Mouse (Mus musculus): Measurements from ENCODE around the gene Tmem229b. TPM values are rescaled to one million over a fixed set of nuclear protein-coding genes. Genes with fewer than 3 reads are reported as not detected.

Tmem229b gene
- polyA plus RNA-seq, 1 experiment from 2014 or later, result 4.7 TPM

DNA sequence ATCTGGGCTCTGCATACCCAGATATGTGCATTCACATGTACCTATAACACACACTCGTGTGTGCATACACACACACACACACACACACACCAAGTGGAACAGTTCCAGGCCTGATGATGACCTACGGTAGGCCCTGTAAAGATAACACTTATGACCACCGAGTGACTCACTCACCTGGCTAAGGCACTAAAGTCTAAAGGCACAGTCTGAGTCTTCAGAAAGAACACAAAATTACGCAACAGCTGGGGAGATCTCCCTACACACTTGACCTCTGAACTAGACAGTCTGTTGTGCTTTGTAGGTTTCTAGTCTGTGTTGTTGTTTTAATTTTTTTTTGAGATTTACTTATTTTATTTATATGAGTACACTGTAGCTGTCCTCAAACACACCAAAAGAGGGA lies 93.0 kb downstream of the Tmem229b start:
- WGBS, result 67% methylated on average over 4 of the region's 4 CpGs
- Histone ChIP-seq H3K4me3 (ENCODE audit: low read depth, low read length) (no peak overlapping the region), H3K4me2 (replicated peaks; ENCODE audit: low read depth) (no peak overlapping the region), H3K27ac (replicated peaks) (no peak overlapping the region), H3K9ac (ENCODE audit: low read length) (no peak overlapping the region), H3K9me3 (ENCODE audit: control insufficient read depth, low read length) (no peaks in the 10 kb centered on the region), H3K36me3 (ENCODE audit: control insufficient read depth, insufficient read depth, low read length) (no peaks in the 10 kb centered on the region), H3K4me1 (replicated peaks; ENCODE audit: control insufficient read depth, insufficient read depth) (no peaks in the 10 kb centered on the region), H3K27me3 (ENCODE audit: control insufficient read depth, insufficient read depth, low read length) (no peaks in the 10 kb centered on the region)
- DNase-seq (ENCODE audit: low spot score) (peak; percentile 29), ATAC-seq (ENCODE audit: low FRiP score, low TSS enrichment) (peak; percentile 10; the same call in 1 of the 2 replicates)
- no peak for TF ChIP-seq EP300 (optimal IDR thresholded peaks at IDR 0.05)
- TF ChIP-seq CTCF (IDR thresholded peaks at IDR 0.05; ENCODE audit: low read depth), result no peak

Other genes starting within 250 kb of the Tmem229b start
- gene Atp6v1d, start 146.0 kb downstream of the Tmem229b start, polyA plus RNA-seq (2015; fragmentation: Nextera tagmentation; extraction: Ambion mirVana), result 72.1 and 76.5 TPM in 2 replicates
- gene Eif2s1, start 145.8 kb downstream of the Tmem229b start, polyA plus RNA-seq (2015; fragmentation: Nextera tagmentation; extraction: Ambion mirVana), result 132 and 145 TPM in 2 replicates
- 42.6 and 50.2 TPM in 2 replicates for gene Plek2, start 100.7 kb downstream of the Tmem229b start, polyA plus RNA-seq (2015; fragmentation: Nextera tagmentation; extraction: Ambion mirVana)
- 6.1 and 6.9 TPM in 2 replicates for gene Plekhh1, start 21.5 kb upstream of the Tmem229b start, polyA plus RNA-seq (2015; fragmentation: Nextera tagmentation; extraction: Ambion mirVana)
- gene Pigh, start 82.0 kb upstream of the Tmem229b start, polyA plus RNA-seq (2015; fragmentation: Nextera tagmentation; extraction: Ambion mirVana), result 18.8 and 20.3 TPM in 2 replicates
- gene Arg2, start 123.2 kb upstream of the Tmem229b start, polyA plus RNA-seq (2015; fragmentation: Nextera tagmentation; extraction: Ambion mirVana), result 2.0 and 2.2 TPM in 2 replicates
- 110 and 111 TPM in 2 replicates for gene Vti1b, start 165.0 kb upstream of the Tmem229b start, polyA plus RNA-seq (2015; fragmentation: Nextera tagmentation; extraction: Ambion mirVana)
- 16.3 and 17.1 TPM in 2 replicates for gene Rdh11, start 184.7 kb upstream of the Tmem229b start, polyA plus RNA-seq (2015; fragmentation: Nextera tagmentation; extraction: Ambion mirVana)
- 78.8 and 88.1 TPM in 2 replicates for gene Rdh12, start 201.3 kb upstream of the Tmem229b start, polyA plus RNA-seq (2015; fragmentation: Nextera tagmentation; extraction: Ambion mirVana)

Data from stomach, postnatal 0 days (tissue).